Mouse (Mus musculus) erythroid progenitor cell, adult 5-6 weeks (primary cell): ENCODE measurements around the gene Atox1. TPM values are rescaled to one million over a fixed set of nuclear protein-coding genes. Genes with fewer than 3 reads are reported as not detected.

Source experiments
- ATAC-seq: replicated peaks from 2 replicates; pipeline ENCODE4 v1.8.0; 2016; ENCODE audit warnings: moderate number of reproducible peaks, mild to moderate bottlenecking, moderate TSS enrichment, inconsistent platforms; ENCODE audit not compliant: poor library complexity, low FRiP score, severe bottlenecking
- total RNA-seq, 2 experiments: library from RNA; stranded (forward) in 1 of 2; stranded (reverse) in 1 of 2; fragments of 150-400 nt in 1 of 2; fragments of 186-747, 209-891 nt in 1 of 2; gene quantifications; 2 replicates each; pipeline versions ENCODE4 v1.2.3 to v1.2.4; 2015 to 2017; ENCODE audit warnings: low replicate concordance in 2 of 2

Atox1 gene
- total RNA-seq, 2 experiments from 2014 or later = 24.3 TPM; not detected in 1

DNA sequence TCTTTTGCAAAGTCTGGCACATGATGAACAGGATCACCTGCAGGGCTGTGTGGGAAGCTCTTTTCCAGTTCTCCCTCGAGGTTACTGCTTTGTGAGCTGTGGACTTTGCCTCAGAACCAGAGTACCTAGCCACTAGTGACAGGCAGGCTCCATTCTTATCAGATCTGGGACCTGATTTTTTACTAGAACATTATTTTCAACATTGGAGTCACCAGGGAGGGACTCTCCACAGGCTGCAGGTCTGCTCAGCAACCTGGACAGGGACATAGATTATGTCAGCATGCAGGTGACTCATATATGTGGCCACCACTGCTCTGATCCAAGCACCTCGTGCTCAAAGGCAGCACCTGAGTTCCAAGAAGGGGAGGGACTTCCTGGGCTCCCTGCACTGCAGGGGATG, 5.9 kb downstream of the Atox1 start:
- ATAC-seq = no peak

DNA sequence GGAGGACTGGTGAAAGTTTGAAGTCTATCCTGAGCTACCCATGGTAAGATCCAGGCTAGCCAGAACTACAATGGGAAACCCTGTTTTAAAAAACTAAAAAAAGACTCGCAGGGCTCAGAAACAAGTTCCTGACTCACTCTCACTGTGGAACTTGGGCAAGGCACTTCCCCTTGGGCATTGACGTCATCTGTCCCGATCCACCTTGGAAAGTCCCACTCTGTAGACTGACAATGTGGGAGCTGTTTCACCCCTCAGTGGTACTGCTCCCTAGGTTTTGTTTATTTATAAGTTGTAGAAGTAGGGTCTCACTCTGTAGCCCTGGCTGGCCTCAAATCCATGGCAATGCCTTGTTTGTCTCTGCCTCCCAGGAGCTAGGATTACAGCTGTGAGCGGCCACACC, 7.4 kb downstream of the Atox1 start:
- no peak for ATAC-seq

DNA sequence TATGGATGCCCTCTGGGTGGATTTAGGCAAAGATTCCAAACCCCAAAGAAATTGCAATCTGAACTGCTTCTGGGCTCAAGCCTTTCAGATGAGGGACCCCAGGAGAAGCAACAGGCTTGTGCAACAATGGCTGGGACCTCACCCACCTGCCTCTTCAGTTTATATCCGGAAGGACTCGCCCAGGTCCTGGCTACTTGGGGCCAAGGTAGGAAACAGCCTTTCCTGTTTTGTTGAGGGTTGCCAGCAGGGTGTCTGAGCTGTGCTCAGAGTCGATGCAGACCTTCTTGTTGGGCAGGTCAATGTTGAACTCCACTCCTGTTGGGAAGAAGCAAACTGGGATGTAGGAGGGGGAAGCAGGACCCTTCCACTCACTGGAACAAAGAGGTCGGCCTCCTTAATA, 10.7 kb downstream of the Atox1 start:
- ATAC-seq = no peak

DNA sequence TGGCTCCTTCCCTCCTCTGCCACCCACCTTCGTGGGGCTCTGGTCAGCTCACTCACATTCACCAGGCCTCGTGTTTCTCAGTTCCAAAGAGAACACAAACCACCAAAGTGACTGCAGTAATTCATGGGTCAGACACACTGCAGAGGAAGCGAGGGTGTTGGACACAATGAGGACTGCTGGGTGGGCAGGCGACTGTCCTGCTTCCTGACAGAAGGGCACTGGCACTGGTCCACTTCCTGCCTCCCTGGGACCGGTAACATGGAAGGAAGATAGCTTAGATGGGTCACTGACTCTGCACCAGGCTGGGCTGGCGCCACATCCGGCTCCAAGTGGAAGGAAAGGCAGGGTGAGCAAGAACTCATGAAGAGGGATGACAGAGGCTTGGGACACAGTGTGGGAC, 11.5 kb downstream of the Atox1 start:
- ATAC-seq = no peak

DNA sequence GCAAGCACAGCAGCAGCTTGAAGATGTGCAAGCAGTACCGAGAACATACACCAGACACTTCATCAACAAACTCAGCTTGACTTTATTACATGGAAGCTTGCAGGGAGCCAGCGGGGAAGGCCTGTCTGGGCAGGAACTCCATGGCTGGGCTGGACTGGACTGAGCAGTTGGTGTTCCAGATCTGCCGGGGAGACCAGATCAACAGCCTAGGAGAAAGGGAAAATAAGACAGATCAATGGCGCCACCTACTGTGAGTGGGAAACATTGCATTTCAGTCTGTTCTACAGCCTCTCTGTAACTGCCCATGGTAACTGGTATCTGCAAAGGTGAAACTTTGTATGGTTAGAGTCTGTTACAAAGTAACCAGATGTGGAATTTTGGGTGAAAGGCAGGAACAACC, 14.5 kb downstream of the Atox1 start:
- peak; percentile 66 for ATAC-seq

GRCm38 (mm10) chr11:55444772-55445171, 16.3 kb downstream of the Atox1 start:
- peak; percentile 62 for ATAC-seq

GRCm38 (mm10) chr11:55439718-55440117, 21.3 kb downstream of the Atox1 start:
- no peak for ATAC-seq

DNA sequence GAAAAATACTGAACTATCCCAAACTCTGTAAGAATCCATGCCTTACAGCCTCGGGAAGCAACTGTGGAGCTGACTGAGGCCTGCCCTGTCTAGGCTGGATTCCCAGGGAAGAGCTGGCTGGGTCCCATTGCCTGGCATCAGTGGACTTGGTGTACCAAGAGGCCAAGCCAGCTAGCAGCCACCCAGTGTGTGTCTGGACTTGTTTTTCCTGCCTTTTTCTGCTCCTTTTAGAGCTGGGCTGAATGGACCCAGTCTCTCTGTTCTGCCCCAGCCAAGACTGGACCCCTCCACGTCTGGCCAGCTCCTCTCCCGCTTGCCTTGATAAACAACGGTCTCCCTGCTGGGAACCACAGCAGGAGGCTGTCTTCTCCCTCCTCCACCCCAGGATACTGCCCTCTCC, 23.0 kb downstream of the Atox1 start:
- ATAC-seq = no peak

GRCm38 (mm10) chr11:55436089-55436488, 24.9 kb downstream of the Atox1 start:
- ATAC-seq = no peak

- ATAC-seq = no peak
Observed at GRCm38 (mm10) chr11:55432981-55433380, 28.1 kb downstream of the Atox1 start.

DNA sequence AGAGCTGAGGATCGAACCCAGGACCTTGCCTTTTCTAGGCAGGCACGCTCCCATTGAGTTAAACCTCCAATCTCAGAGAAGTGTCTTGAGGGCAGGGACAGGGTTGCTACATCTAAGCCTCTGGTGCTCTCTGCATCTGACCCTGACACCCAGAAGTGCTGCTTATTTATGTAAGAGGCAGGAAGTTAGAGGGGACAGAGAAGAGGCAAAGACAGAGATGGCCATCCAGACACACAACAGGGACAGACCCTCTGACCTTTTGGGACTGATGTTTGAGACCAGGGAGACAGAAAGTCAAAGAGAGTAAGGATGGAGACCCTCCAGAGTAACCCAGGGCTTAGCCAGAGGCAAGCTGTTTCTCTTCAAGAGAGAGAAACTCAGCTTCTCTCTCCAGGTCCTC, 31.1 kb downstream of the Atox1 start:
- no peak for ATAC-seq

- ATAC-seq = 0 out of 2 replicates have a peak, but pooled peaks have one; percentile 25
Observed at GRCm38 (mm10) chr11:55428186-55429012, 32.6 kb downstream of the Atox1 start.

GRCm38 (mm10) chr11:55424746-55425360, 36.2 kb downstream of the Atox1 start:
- no peak for ATAC-seq

GRCm38 (mm10) chr11:55423756-55424155, 37.3 kb downstream of the Atox1 start:
- no peak for ATAC-seq

DNA sequence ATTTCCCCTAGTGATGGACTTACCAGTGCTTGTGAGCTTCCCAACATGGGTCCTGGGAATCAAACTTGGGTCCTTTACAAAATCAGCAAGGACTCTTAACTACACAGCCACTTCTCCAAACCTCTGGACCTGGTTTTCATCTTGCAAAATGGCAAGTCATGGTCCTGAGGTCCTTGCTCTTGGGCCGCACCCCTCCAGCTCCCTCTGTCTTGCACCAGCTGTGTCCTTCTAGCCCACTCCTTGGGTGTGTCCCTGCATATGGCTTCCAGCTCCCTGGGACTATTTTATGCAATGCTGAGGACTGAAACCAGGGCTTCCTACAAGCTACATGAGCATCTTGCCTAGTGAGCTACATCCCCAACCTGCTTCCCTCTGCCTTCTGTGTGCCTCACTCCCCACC, 38.1 kb downstream of the Atox1 start, which contains the start of gene Sparc:
TSS of gene Sparc (minus strand) at position 206 of the 400 bp plus-strand sequence.
- ATAC-seq = no peak

GRCm38 (mm10) chr11:55419678-55420307, 41.2 kb downstream of the Atox1 start:
- no peak for ATAC-seq

GRCm38 (mm10) chr11:55419296-55419677, 41.8 kb downstream of the Atox1 start:
- ATAC-seq = no peak

DNA sequence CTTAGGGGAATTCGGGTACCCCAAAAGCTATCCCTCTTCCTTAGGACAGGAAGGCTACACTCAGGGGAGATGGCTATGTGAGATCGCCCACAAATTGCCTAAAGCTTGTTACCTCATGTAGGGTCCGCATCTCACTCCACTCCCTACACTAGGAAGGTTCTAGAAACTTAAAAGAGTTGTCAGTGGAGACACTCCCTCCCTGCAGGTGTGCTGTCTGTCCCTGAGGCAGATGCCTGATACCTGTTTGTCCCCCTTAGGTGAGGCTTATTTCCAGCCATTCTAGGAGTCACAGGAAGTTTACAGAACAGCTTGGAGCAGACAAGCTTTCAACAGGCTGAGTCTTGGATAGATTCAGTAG, 42.4 kb downstream of the Atox1 start:
- no peak for ATAC-seq

- no peak for ATAC-seq
Observed at GRCm38 (mm10) chr11:55417898-55418703, 42.9 kb downstream of the Atox1 start.

- no peak for ATAC-seq
Observed at GRCm38 (mm10) chr11:55416609-55417265, 44.3 kb downstream of the Atox1 start.
